Mouse (Mus musculus) thymus, postnatal 10 days (tissue): ENCODE results near the gene Gm815.

Experiments
- DNase-seq, 2 experiments: peaks; one replicate each; pipeline ENCODE4 v3.0.0; 2021; ENCODE audit warnings: low spot score in 2 of 2

The Gm815 gene

GRCm38 (mm10) chr19:26877180-26877775, 8.4 kb upstream of the Gm815 start:
- DNase-seq = no peak

GRCm38 (mm10) chr19:26879856-26880255, 5.8 kb upstream of the Gm815 start:
- no peak for DNase-seq

GRCm38 (mm10) chr19:26881866-26882427, 3.7 kb upstream of the Gm815 start:
- no peak for DNase-seq

DNA sequence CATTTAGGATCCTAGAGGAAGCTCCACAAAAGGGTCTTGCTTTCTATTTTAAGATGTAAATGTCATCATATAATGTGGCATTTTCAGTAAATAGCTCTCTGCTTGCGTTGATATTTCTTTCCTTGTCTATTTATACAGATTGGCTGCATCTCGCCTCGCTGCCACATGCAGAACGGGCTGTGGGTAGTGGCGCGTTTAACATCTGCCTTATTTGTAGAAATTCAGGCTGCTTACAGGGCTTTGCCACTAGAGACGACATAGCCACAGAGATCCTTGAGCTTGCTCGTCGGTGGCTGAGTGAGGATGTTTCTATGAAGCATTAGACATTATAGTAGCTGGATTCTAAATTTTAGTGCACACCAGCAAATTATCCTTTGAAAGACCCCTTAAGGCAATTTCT, 2.5 kb downstream of the Gm815 start:
- DNase-seq = no peak

DNA sequence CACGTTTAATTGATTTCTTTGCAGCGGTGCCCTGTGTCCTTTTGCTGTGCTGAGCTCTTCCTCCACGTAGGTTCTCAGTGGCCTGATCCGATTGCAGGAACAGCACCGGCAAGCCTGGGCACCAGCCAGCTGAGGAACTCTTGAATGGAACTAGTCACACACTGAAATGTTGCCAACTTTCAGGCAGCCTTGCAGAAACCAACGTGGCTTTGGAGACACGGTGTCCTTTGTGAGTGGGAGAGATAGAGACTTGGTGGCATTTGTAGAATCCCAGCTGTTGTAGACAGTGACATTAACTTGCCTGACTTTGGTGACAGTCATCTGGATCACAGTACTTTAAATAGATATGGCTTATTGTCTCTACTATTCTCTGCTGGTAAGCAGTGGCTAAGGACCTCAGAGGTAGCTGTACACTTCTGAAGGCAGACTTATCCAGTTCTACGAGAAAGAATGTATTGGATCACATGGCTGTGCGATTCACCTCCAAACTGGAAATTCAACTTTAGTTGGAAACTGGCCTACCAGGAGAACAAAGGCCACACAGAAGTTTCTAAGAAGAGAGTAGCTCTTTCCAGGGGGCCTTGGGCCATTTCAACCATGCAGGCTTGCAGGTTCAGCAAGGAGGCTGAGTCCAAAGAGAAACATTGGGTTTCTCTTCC, 5.8 kb downstream of the Gm815 start:
- DNase-seq = no peak

GRCm38 (mm10) chr19:26892861-26893260, 7.2 kb downstream of the Gm815 start:
- no peak for DNase-seq

GRCm38 (mm10) chr19:26902162-26902561, 16.5 kb downstream of the Gm815 start:
- no peak for DNase-seq

DNA sequence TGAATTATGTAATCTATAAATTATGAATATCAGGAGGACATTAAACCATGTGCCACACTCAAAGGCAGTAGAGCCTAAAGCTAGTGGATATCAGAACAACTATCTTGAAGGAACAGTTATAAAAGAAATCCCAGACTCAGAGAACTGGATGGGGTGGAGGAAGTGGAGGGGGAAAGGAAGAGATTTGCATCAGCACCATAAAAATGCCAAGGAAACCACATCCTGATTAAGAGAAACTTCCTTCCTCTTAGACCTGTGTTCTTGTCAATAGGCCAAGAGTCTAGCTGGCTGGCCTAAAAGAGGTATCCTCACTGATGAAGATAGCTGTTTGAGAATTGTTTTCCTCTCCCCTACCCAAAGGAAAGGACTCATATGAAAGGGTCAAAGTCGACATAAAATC, 28.6 kb downstream of the Gm815 start:
- no peak for DNase-seq

DNA sequence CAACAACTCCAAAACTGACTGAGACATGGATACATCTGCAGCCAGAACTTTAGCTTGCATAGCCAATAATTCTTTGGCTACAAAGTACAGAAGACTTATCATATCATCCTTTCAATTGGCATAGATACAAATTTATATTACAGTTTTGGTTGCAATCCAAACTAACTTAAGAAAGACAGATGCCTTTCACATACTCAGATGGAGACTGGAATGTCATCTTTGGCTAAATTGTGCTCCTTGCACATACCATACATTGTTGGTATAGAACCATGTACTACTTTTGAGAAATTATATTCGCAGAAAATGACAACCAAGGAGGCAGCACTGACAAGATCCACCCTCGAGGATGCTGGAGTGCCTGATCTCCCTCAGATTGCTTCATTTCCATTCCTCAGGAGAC, 35.1 kb downstream of the Gm815 start:
- no peak for DNase-seq

DNA sequence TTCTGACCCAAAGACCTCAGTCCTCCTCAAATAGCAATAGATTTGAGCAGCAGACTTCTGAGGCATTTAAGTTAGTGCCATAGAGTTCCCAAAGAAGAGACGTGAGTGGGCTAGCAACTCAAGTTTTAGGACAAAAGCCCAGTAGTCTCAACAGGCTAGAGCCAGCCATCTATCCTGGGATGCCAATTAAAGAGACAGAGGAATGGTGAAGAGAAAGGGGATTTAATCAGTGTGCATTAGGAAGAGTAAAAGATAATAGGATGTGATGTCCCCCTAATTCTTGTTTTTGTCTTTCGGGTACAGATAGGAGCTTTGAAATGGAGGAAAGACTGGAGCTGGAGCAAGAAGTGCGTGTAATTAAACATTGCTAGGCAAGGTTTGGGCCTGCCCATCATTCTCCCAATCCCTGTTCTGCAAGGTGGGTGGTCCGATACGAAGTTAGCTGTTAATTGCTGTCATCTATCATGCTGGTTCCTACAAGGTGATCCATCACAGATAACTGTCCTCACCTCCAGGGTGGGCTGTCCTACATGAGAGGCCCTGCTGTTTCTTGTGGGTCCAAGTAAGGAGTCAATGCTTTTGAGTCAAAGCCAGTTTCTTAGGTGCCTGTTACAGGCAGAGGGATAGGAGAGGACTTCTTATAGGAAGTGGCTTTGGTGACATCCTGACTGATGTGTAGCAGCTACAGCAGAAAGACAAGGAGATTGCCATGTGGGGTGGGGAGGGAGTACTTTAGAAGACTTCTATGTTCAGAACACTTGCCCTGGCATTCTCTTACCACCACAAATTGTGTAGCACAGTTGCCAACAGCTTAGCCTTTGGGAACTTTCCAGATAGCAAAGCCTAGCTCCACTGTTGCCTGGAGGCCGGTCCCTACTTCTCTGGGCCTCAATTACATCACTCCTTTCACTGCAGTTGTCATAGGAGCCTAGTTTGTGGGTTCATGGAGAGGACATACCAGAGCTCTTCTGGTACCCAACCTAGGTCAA, 44.9 kb downstream of the Gm815 start:
- DNase-seq = no peak

GRCm38 (mm10) chr19:26934186-26934585, 48.5 kb downstream of the Gm815 start:
- no peak for DNase-seq
